Mouse (Mus musculus) cortical plate, adult 2 months (tissue): ENCODE results near the gene Tfap2c.

Experiments
- CTCF ChIP-seq: fragments of 200-500 bp; IDR thresholded peaks from 2 replicates; pipeline ENCODE4 v1.5.1; 2011; ENCODE audit warnings: mild to moderate bottlenecking, control low read depth, low read length; ENCODE audit not compliant: insufficient read depth; ENCODE audit errors: extremely low read depth
- POLR2A ChIP-seq: fragments of 200-500 bp; IDR thresholded peaks from 2 replicates; pipeline ENCODE4 v1.6.1; 2011; ENCODE audit warnings: mild to moderate bottlenecking, low read length, control low read depth; ENCODE audit not compliant: insufficient read depth; ENCODE audit errors: extremely low read depth

DNA sequence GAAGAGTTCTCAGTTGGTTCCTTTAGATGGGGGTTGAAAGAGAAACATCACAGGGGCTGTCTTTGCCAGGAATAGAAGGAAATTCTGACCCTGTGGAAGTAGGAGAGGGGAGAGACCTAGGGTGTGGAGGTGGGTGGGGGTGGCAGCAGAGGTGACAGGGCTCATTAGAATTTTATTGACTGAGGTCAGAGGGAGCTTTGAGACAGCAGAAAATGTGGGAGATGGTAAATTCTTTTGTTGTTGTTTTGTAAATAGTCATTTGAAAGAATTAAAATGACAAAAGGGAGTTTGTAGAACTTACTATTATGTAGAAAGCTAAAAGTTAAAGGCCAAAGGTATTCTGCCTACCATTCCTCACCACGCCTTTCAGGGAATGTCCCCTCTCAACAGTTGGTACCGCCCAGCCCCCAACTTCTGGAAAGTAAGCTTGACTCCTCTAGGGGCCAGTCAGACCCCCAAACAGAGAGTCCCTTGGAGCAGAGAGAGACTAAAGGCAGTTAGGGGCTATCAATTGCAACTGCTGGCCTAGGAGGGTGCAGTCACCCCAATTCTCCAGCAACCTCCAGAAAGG lies 27.9 kb downstream of the Tfap2c start:
- TF ChIP-seq CTCF: no peak
- no peak for TF ChIP-seq POLR2A
